Mouse (Mus musculus) cerebellum, postnatal 36 days (tissue): ENCODE measurements around the gene Serpinb1b.

Source experiments
- DNase-seq, 2 experiments: peaks; one replicate each; pipeline ENCODE4 v3.0.0; 2021 to 2022; ENCODE audit warnings: mixed read lengths in 2 of 2

Gene Serpinb1b

GRCm38 (mm10) chr13:33095575-33095974, 17.2 kb downstream of the Serpinb1b start:
- no peak for DNase-seq

DNA sequence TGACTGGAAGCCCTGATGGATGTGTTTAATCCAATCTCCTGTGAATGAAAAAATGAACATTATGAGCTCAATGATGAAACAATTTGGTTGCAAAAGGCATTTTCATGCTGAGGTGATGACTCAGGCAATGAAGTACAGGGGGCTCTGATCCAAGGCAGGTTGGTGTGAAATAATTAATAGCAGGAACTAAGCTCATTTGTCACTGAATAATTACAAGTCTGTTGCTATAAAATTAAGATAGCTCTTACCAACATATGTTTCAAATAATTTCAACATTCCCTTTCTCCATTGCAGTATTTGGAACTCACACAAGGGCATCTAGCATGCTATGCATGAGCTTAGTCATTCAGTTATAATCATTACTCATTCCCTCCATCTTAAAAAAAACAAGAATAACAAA, 27.3 kb downstream of the Serpinb1b start:
- DNase-seq = no peak

GRCm38 (mm10) chr13:33113054-33113453, 34.7 kb downstream of the Serpinb1b start:
- DNase-seq = no peak

GRCm38 (mm10) chr13:33137717-33138116, 59.3 kb downstream of the Serpinb1b start:
- DNase-seq = no peak

DNA sequence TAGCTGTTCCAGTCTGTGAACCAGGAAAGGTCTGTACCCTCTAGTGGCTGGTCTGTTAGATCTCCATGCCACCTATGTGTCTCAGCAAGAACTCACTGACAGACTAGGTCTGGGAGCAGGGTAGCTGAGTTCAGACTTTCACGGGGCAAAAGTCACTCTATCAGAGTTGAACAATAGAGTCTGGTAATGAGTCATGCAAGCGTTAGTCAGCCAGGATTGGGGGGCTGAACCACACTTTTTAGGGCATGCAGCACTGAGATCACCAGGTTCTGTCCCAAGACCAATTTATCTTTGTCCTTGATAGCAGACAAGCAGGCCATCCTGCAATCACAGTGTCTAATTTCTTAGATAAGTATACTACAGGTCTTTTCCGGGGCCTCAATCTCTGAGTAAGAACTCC, 63.1 kb downstream of the Serpinb1b start:
- DNase-seq = no peak
